Mouse (Mus musculus) forebrain, embryonic 14.5 days (tissue): ENCODE data around the gene Tmem254a. TPM values are rescaled to one million over a fixed set of nuclear protein-coding genes. Genes with fewer than 3 reads are reported as not detected.
A peak's percentile ranks its signal among the peaks of the same experiment; 100 is the strongest.
"Not testable (repeated sequence)": the region's sequence is repeated elsewhere in the genome, so short reads cannot be mapped to it uniquely, and the experiment has no call there.

Experiments
- ATAC-seq: fragments of 200-750 bp; cut with Nextera tagmentation; 2 replicates; pipeline ENCODE4 v1.8.0; 2017; ENCODE audit warnings: mild to moderate bottlenecking, moderate library complexity
- DNase-seq: peaks from one replicate; pipeline ENCODE4 v3.0.0-alpha.2; 2015; ENCODE audit warnings: low spot score
- H3K27ac ChIP-seq: fragments of 300-500 bp; sonication (generic); 2 replicates; pipeline ENCODE4 v1.5.1; 2014; ENCODE audit warnings: low read depth, mild to moderate bottlenecking, control low read depth, low read length, moderate library complexity
- H3K27me3 ChIP-seq: fragments of 300-500 bp; sonication (generic); replicated peaks from 2 replicates; pipeline ENCODE4 v1.6.1; 2014; ENCODE audit warnings: low read length, control low read depth, mixed read lengths; ENCODE audit not compliant: control insufficient read depth, insufficient read depth
- H3K36me3 ChIP-seq: fragments of 300-500 bp; sonication (generic); 2 replicates; pipeline ENCODE4 v1.6.1; 2014; ENCODE audit warnings: low read length, control low read depth; ENCODE audit not compliant: control insufficient read depth, insufficient read depth
- H3K4me1 ChIP-seq: fragments of 300-500 bp; sonication (generic); 2 replicates; pipeline ENCODE4 v1.6.1; 2014; ENCODE audit warnings: antibody characterized with exemption, low read length, control low read depth; ENCODE audit not compliant: control insufficient read depth, insufficient read depth
- H3K4me2 ChIP-seq: fragments of 300-500 bp; sonication (generic); 2 replicates; pipeline ENCODE4 v1.6.1; 2014; ENCODE audit warnings: mild to moderate bottlenecking, control low read depth, low read length
- H3K4me3 ChIP-seq: fragments of 300-500 bp; sonication (generic); 2 replicates; pipeline ENCODE4 v1.5.1; 2014; ENCODE audit warnings: low read depth, low read length, control low read depth
- H3K9ac ChIP-seq: fragments of 300-500 bp; sonication (generic); 2 replicates; pipeline ENCODE4 v1.6.1; 2014; ENCODE audit warnings: mild to moderate bottlenecking, low read length, control low read depth, moderate library complexity
- H3K9me3 ChIP-seq: fragments of 300-500 bp; sonication (generic); replicated peaks from 2 replicates; pipeline ENCODE4 v1.6.1; 2016; ENCODE audit warnings: low read length, control low read depth, mixed read lengths; ENCODE audit not compliant: control insufficient read depth
- WGBS: fragments of 180-500 bp; shearing (Covaris S2); extraction: QIAGEN DNeasy Blood & Tissue Kit; methylation state at CpG from one replicate; pipeline ENCODE4 v1.1.7; 2014; 5-methylcytosine and 5-hydroxymethylcytosine counted together
- polyA plus RNA-seq: library from polyadenylated mRNA; unstranded; fragments of >200 nt; fragmentation: Nextera tagmentation; extraction: Ambion mirVana; gene quantifications from 2 replicates; pipeline ENCODE4 v1.2.1, GENCODE M21; 2014

Tmem254a gene
- polyA plus RNA-seq, 1 experiment from 2014 or later = 3.7 TPM

- 50% methylated on average over 1 of the region's 5 CpGs for WGBS
- H3K9ac ChIP-seq, H3K9me3 ChIP-seq, H3K36me3 ChIP-seq, DNase-seq, H3K4me1 ChIP-seq, H3K4me2 ChIP-seq, H3K27me3 ChIP-seq, H3K4me3 ChIP-seq, H3K27ac ChIP-seq: not testable (repeated sequence)
- peak; percentile 12; the same call in 1 of the 2 replicates for ATAC-seq
Measured at GRCm38 (mm10) chr14:25905243-25905642, 22.2 kb downstream of the Tmem254a start.

DNA sequence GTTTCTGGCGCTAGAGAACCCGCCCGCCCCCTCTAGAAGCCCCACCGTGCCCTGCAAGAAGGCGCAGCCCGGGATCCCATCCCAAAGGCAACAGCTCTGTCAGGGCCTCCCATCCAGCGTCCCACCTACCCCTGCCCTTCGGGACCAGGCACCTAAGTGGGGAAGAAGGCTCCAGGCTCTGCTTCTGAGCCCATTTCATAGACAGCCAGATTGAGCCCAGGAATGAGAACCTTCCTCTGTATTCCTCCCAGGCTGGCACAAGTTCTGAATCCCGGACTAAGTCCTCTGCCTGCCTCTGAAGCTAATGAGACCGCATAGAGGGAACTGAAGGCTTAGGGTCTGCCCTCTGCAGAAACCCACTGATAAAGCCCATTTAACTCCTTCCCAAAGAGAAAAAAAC, 24.5 kb downstream of the Tmem254a start, which contains the start of gene Plac9a:
TSS of gene Plac9a (minus strand) at position 101 of the 400 bp plus-strand sequence.
- not testable (repeated sequence) for H3K27ac ChIP-seq, ATAC-seq, H3K4me1 ChIP-seq, H3K4me2 ChIP-seq, H3K4me3 ChIP-seq, H3K9me3 ChIP-seq, H3K27me3 ChIP-seq, H3K9ac ChIP-seq, DNase-seq, H3K36me3 ChIP-seq
- WGBS = no CpG with 5 or more reads among the region's 10 CpGs

DNA sequence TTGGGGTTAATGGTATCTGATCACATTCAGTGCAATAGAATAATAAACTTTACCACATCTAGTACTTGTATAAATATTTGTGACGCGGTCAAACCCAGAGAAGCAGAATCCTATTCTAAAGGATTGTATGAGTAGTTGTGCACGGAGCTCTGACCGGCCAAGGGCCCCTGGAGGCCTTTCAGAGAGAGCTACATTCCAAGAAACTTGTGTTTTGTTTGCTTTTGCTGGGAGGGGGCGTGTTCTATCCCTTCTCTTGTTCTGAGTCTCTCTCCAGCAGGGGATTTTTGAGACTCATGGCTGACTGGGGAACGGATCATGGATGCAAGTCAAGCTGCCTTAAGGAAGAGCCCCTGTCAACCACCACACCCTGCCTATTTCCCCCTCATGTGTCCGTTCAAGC, 31.8 kb downstream of the Tmem254a start:
- not testable (repeated sequence) for H3K4me2 ChIP-seq

DNA sequence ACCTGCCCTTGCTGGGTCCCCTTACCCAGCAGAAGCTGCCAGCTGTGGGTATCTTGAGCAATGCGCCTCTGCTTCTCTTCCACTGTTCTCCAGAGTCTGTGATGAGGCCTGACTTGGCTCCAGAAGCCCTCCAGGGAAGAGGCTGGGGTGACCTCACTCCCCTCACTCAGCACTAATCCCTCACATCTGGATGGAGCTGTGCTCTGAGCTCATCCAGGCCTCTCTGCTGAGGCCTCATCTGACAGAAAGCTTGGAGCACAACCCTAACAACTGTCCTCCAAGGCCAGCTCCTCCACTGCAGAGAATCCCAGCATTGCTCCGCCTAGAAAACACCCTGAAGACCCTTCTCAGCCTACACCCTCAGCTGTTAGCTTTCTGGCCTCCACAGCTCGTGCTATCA, 32.9 kb downstream of the Tmem254a start:
- not testable (repeated sequence) for H3K9ac ChIP-seq, H3K4me2 ChIP-seq, H3K4me3 ChIP-seq, ATAC-seq, H3K27ac ChIP-seq, DNase-seq, H3K4me1 ChIP-seq, H3K27me3 ChIP-seq, H3K36me3 ChIP-seq, H3K9me3 ChIP-seq
- no CpG with 5 or more reads among the region's 3 CpGs for WGBS

More for the DNA sequence above, 31.8 kb downstream of the Tmem254a start:
- not testable (repeated sequence) for H3K27me3 ChIP-seq, H3K36me3 ChIP-seq, H3K9ac ChIP-seq, ATAC-seq, H3K4me1 ChIP-seq, H3K27ac ChIP-seq, H3K9me3 ChIP-seq, DNase-seq, H3K4me3 ChIP-seq
- no CpG with 5 or more reads among the region's 7 CpGs for WGBS

DNA sequence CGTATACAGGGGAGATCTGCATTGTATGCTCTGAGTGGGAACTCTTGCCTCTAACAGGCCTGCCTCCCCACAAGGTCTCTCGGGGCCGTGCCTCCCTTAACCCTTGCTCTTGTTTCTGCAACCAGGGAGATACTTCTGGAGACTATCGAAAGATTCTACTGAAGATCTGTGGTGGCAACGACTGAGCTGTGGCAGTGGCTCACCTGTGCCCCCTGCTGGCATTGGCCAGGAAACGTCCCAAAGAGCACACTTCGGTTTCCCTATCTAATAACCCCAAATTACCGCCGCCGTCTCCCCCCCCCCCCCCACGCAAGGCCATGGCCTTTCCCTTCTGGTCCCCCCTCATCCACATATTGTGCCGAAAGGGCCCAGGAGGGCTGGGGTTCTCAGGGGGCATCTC, 41.6 kb downstream of the Tmem254a start:
- not testable (repeated sequence) for ATAC-seq, H3K36me3 ChIP-seq, DNase-seq, H3K4me2 ChIP-seq, H3K27me3 ChIP-seq, H3K27ac ChIP-seq, H3K4me3 ChIP-seq, H3K9ac ChIP-seq, H3K9me3 ChIP-seq, H3K4me1 ChIP-seq
- no CpG with 5 or more reads among the region's 12 CpGs for WGBS

DNA sequence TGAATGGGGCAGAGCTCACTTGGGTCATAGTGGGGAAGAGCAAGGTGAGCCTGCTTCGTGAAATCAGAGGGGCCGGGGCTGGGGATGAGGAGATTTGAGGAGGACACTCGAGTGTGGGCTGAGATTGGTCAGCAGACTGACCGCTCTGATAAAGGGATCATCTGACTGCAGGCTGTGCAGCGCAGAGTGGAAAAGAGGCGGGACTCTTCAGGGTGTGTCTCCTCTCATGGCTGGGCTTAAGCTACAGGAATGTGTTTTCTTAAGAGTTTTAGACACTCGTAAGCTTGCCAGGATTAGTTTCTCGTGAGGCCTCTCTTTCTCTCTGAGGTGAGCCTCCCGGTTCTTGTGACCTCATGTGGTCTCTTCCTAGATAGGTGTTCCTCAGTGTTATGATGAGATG, 45.7 kb downstream of the Tmem254a start:
- H3K27ac ChIP-seq, H3K27me3 ChIP-seq, H3K36me3 ChIP-seq, H3K9me3 ChIP-seq, H3K4me3 ChIP-seq, H3K9ac ChIP-seq, DNase-seq, H3K4me1 ChIP-seq, ATAC-seq, H3K4me2 ChIP-seq: not testable (repeated sequence)
- no CpG with 5 or more reads among the region's 9 CpGs for WGBS

DNA sequence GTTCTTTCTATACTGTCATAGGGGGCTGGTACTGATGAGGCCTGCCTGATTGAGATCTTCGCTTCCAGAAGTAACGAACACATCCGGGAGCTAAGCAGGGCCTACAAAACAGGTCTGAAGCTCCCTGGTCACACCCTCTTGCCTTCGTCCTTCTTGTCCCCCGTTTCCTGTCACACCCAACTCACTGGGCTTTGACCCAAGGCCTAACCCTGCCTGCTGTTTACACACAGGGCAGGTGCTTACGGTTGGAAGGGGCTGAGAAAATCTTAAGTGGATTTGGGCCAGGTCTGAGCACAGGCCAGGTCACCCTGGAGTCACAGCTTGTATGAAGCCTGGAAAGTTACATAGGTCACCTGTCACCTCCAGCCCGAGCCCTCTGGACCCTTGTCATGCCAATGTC, 50.8 kb downstream of the Tmem254a start:
- not testable (repeated sequence) for H3K4me3 ChIP-seq, H3K27me3 ChIP-seq, DNase-seq, H3K9ac ChIP-seq, H3K9me3 ChIP-seq, ATAC-seq, H3K4me2 ChIP-seq, H3K4me1 ChIP-seq, H3K36me3 ChIP-seq, H3K27ac ChIP-seq
- no CpG with 5 or more reads among the region's 7 CpGs for WGBS

Other genes with a start within 250 kb of the Tmem254a start
- gene Ppif, start 233.5 kb downstream of the Tmem254a start, polyA plus RNA-seq = 25.3 and 28.2 TPM in 2 replicates
- gene Zcchc24, start 158.6 kb downstream of the Tmem254a start, polyA plus RNA-seq = 8.0 and 9.8 TPM in 2 replicates
- gene Anxa11, start 85.5 kb downstream of the Tmem254a start, polyA plus RNA-seq = 2.3 and 3.1 TPM in 2 replicates
- gene Plac9a, start 24.6 kb downstream of the Tmem254a start, polyA plus RNA-seq = not detected in 2 replicates
- gene Cphx1, start 10.6 kb upstream of the Tmem254a start, polyA plus RNA-seq = not detected in 2 replicates
- 1.9 and 2.1 TPM in 2 replicates for gene Duxbl1, start 50.9 kb upstream of the Tmem254a start, polyA plus RNA-seq
- 8.1 and 12.1 TPM in 2 replicates for gene Gm9780, start 115.0 kb upstream of the Tmem254a start, polyA plus RNA-seq
- gene Tmem254c, start 139.7 kb upstream of the Tmem254a start, polyA plus RNA-seq = 11.6 and 24.2 TPM in 2 replicates
- gene Cphx2, start 153.8 kb upstream of the Tmem254a start, polyA plus RNA-seq = not detected in 2 replicates
- not detected in 2 replicates for gene Cphx3, start 154.6 kb upstream of the Tmem254a start, polyA plus RNA-seq
- not detected in 2 replicates for gene Duxbl2, start 190.7 kb upstream of the Tmem254a start, polyA plus RNA-seq